Mouse (Mus musculus) gastrocnemius, adult 2 months (tissue): ENCODE results near the gene Zbtb32. TPM values are rescaled to one million over a fixed set of nuclear protein-coding genes. Genes with fewer than 3 reads are reported as not detected.

Experiments
- DNase-seq: peaks from one replicate; pipeline ENCODE4 v3.0.0; 2022
- H3K27ac ChIP-seq: fragments of 200-600 bp; 2 replicates; pipeline ENCODE4 v1.8.1; 2022; ENCODE audit warnings: mild to moderate bottlenecking
- H3K4me3 ChIP-seq: fragments of 200-600 bp; 2 replicates; pipeline ENCODE4 v1.8.1; 2022; ENCODE audit warnings: mild to moderate bottlenecking, moderate library complexity
- CTCF ChIP-seq: fragments of 200-600 bp; IDR thresholded peaks from 2 replicates; pipeline ENCODE4 v1.8.1; 2022; ENCODE audit warnings: antibody characterized with exemption, mild to moderate bottlenecking, moderate library complexity
- intact Hi-C: fragments of 180-260 bp; cut with DNase I; formaldehyde crosslinking; loops from one replicate; pipeline ENCODE4 v1.15.1; 2025
- microRNA-seq: library from miRNA; unstranded; fragments of <30 nt; microRNA quantifications from one replicate; pipeline ENCODE4 v1.2.0, GENCODE M21; 2021
- total RNA-seq, 2 experiments: library from RNA; stranded (reverse); gene quantifications; 2 replicates each; pipeline ENCODE4 v1.2.3; 2021

Gene Zbtb32
- total RNA-seq, 2 experiments from 2014 or later = 0.33 TPM; not detected in 1

GRCm38 (mm10) chr7:30544327-30544726, 54.4 kb downstream of the Zbtb32 start:
- intact Hi-C loops = no loop called here
- H3K4me3 ChIP-seq = no peak overlapping the region
- H3K27ac ChIP-seq = no peak overlapping the region
- DNase-seq = no peak
- no peak for TF ChIP-seq CTCF

DNA sequence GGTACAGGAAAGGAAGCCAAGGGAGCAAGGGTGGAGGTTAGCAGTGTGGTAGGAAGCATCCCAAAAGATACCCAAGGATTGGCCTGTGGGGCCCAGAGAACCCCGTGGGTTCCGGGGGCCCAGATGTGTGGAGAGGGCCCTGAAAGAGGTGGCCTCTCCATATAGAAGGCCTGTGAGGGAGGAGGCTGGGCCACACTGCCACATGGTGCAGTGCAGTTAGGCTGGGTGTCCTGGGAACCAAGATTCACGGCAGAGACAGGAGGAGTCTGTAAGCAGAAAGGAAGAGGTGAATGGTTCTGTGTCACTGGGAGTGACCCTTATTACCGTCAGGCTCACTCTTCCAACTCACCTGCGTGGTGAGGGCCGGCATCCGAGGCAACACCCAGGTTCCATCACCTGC, 58.1 kb downstream of the Zbtb32 start:
- TF ChIP-seq CTCF = no peak
- DNase-seq = no peak
- no peak overlapping the region for H3K4me3 ChIP-seq
- no peak overlapping the region for H3K27ac ChIP-seq
- intact Hi-C loops = no loop called here

Small RNA genes within 50 kb of the gene (microRNA-seq; reads per million reads assigned to microRNA genes)
- 3.6 reads per million for gene Gm38670
- not detected for gene Mir3569

Other genes starting within 250 kb of the Zbtb32 start
- 1 to 10 TPM; 3.8 to 4.3 TPM for gene Lrfn3, start 236.1 kb downstream of the Zbtb32 start, total RNA-seq
- 1 to 10 TPM; 2.6 to 5.7 TPM for gene Tyrobp, start 185.1 kb downstream of the Zbtb32 start, total RNA-seq
- not detected for gene Hcst, start 179.1 kb downstream of the Zbtb32 start, total RNA-seq
- under 1 TPM; 0.11 to 0.13 TPM for gene Nfkbid, start 177.2 kb downstream of the Zbtb32 start, total RNA-seq
- 1 to 10 TPM in 1 of 2 experiments, under 1 TPM in 1; 0.94 to 1.2 TPM for gene Aplp1, start 153.4 kb downstream of the Zbtb32 start, total RNA-seq
- not detected for gene Kirrel2, start 141.2 kb downstream of the Zbtb32 start, total RNA-seq
- gene Nphs1, start 140.6 kb downstream of the Zbtb32 start, total RNA-seq = not detected
- gene Prodh2, start 105.3 kb downstream of the Zbtb32 start, total RNA-seq = not detected
- under 1 TPM; 0.31 to 0.47 TPM for gene Arhgap33, start 63.8 kb downstream of the Zbtb32 start, total RNA-seq
- gene Hspb6, start 46.7 kb downstream of the Zbtb32 start, total RNA-seq = 1,000 to 10,000 TPM in 1 of 2 experiments, 100 to 1,000 TPM in 1; 867 to 2,532 TPM
- gene Proser3, start 46.6 kb downstream of the Zbtb32 start, total RNA-seq = 1 to 10 TPM; 5.5 to 7.3 TPM
- gene Lin37, start 39.1 kb downstream of the Zbtb32 start, total RNA-seq = 10 to 100 TPM in 1 of 2 experiments, 1 to 10 TPM in 1; 9.2 to 10.5 TPM
- 10 to 100 TPM; 53.8 to 62.5 TPM for gene U2af1l4, start 35.6 kb downstream of the Zbtb32 start, total RNA-seq
- gene Gm49396, start 35.6 kb downstream of the Zbtb32 start, total RNA-seq = 1 to 10 TPM; 1.8 to 2.2 TPM
- 100 to 1,000 TPM; 116 to 123 TPM for gene Psenen, start 35.3 kb downstream of the Zbtb32 start, total RNA-seq
- 1 to 10 TPM; 1.1 to 1.5 TPM for gene Igflr1, start 33.5 kb downstream of the Zbtb32 start, total RNA-seq
- 10 to 100 TPM; 13.3 to 16.3 TPM for gene Kmt2b, start 10.2 kb downstream of the Zbtb32 start, total RNA-seq
- under 1 TPM in 1 of 2 experiments, not detected in 1; 0.17 TPM for gene Upk1a, start 13.9 kb upstream of the Zbtb32 start, total RNA-seq
- 1,000 to 10,000 TPM; 1,338 to 2,234 TPM for gene Cox6b1, start 27.2 kb upstream of the Zbtb32 start, total RNA-seq
- gene Etv2, start 36.9 kb upstream of the Zbtb32 start, total RNA-seq = not detected
- gene Rbm42, start 51.4 kb upstream of the Zbtb32 start, total RNA-seq = 10 to 100 TPM; 37.4 to 38.3 TPM
- 1 to 10 TPM; 3.7 to 4.2 TPM for gene Haus5, start 66.1 kb upstream of the Zbtb32 start, total RNA-seq
- gene Pmis2, start 72.7 kb upstream of the Zbtb32 start, total RNA-seq = 1 to 10 TPM; 2.7 to 4.9 TPM
- gene 2200002J24Rik, start 100.0 kb upstream of the Zbtb32 start, total RNA-seq = not detected
- under 1 TPM; 0.13 to 0.14 TPM for gene Atp4a, start 113.3 kb upstream of the Zbtb32 start, total RNA-seq
- gene Tmem147, start 130.6 kb upstream of the Zbtb32 start, total RNA-seq = 100 to 1,000 TPM; 232 to 255 TPM
- not detected for gene Gapdhs, start 144.8 kb upstream of the Zbtb32 start, total RNA-seq
- 1 to 10 TPM; 2.8 to 4.7 TPM for gene Sbsn, start 152.6 kb upstream of the Zbtb32 start, total RNA-seq
- 1 to 10 TPM in 1 of 2 experiments, under 1 TPM in 1; 0.98 to 1.2 TPM for gene Dmkn, start 164.8 kb upstream of the Zbtb32 start, total RNA-seq
- under 1 TPM in 1 of 2 experiments, not detected in 1; 0.78 TPM for gene Krtdap, start 189.0 kb upstream of the Zbtb32 start, total RNA-seq
- gene Ffar2, start 224.9 kb upstream of the Zbtb32 start, total RNA-seq = under 1 TPM in 1 of 2 experiments, not detected in 1; 0.14 TPM